Mouse (Mus musculus): ENCODE results near the gene Lcorl. TPM values are rescaled to one million over a fixed set of nuclear protein-coding genes. Genes with fewer than 3 reads are reported as not detected.
A peak's percentile ranks its signal among the peaks of the same experiment; 100 is the strongest.

The Lcorl gene
- total and polyA plus RNA-seq, 3 experiments = 4.2 to 5.8 (median 5.6) TPM

DNA sequence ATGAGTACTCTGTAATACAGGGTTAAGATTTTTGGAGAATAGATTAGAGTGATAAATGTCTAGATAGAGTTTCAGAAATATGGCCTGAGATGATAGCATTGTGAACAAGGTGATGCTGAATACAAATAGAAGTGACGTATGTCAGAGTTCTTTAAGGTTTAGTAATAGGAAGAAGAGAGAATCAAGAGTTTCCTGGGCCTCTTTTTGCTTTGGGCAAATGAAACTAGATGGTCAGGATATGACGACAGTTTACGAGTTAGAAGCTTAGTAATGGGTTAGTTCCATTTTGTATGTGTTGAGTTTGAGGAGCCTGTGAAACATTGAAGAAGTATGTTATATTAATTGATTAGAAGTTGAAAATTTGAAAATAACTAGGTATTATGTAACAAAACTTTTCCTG lies 171.2 kb downstream of the Lcorl start:
- Histone ChIP-seq H3K9me3 (replicated peaks; ENCODE audit: low read length) (no peaks in the 10 kb centered on the region), H3K36me3 (replicated peaks in 1 of 2; ENCODE audit: control insufficient read depth in 1 of 2, insufficient read depth in 1 of 2, low read length in 1 of 2) (peaks cover 21 to 48% of the 10 kb centered on the region in 2 experiments), H3K4me2 (ENCODE audit: insufficient read depth, low read depth, poor library complexity, severe bottlenecking) (peak overlapping the region; percentile 37; the same call in 1 of the 2 replicates), H3K4me1 (ENCODE audit: control insufficient read depth in 1 of 2, insufficient read depth in 2 of 2) (peaks cover 8 to 42% of the 10 kb centered on the region in 2 experiments), H3K79me2 (replicated peaks; ENCODE audit: control insufficient read depth, extremely low read depth, insufficient read depth, poor library complexity, severe bottlenecking) (peaks cover 12% of the 10 kb centered on the region), H3K27ac (ENCODE audit: insufficient read depth, low read depth) (no peak overlapping the region; the same call in 1 of the 2 replicates), H3K9ac (ENCODE audit: insufficient read depth, low read depth) (0 out of 2 replicates have a peak overlapping the region, but pooled peaks have one; percentile 3), H3K4me3 (replicated peaks in 1 of 3; ENCODE audit: low read depth in 2 of 3, low read length in 2 of 3, poor library complexity in 1 of 3) (no peak overlapping the region), H3K27me3 (replicated peaks) (no peaks in the 10 kb centered on the region)
- in situ Hi-C loops (cut with MboI; ENCODE audit: low pct_ligation_motif_present, low pct_unique_long_range_greater_than_20kb, low sequenced_read_pairs) = no loop called here
- TF ChIP-seq GABPA (IDR thresholded peaks at IDR 0.05; ENCODE audit: insufficient replicate concordance, low read depth, low read length) = no peak
- TF ChIP-seq HCFC1 (IDR thresholded peaks at IDR 0.05; ENCODE audit: low read depth, low read length) = no peak
- TF ChIP-seq ZKSCAN1 (IDR thresholded peaks at IDR 0.05; ENCODE audit: borderline replicate concordance, low read depth, low read length) = no peak
- TF ChIP-seq E2F4 (IDR thresholded peaks at IDR 0.05; ENCODE audit: insufficient replicate concordance, low read depth, low read length) = no peak
- no peak for TF ChIP-seq MXI1 (IDR thresholded peaks at IDR 0.05; ENCODE audit: low read depth, low read length)
- TF ChIP-seq KAT2A (IDR thresholded peaks at IDR 0.05; ENCODE audit: insufficient replicate concordance, low read length) = no peak
- TF ChIP-seq JUN (IDR thresholded peaks at IDR 0.05; ENCODE audit: insufficient read depth, low read depth, low read length) = peak; percentile 65
- TF ChIP-seq NELFE (IDR thresholded peaks at IDR 0.05; ENCODE audit: low read depth, low read length) = no peak
- no peak for TF ChIP-seq POLR2AphosphoS2 (IDR thresholded peaks at IDR 0.05; ENCODE audit: low read depth, low read length)
- no peak for TF ChIP-seq SIN3A (IDR thresholded peaks at IDR 0.05; ENCODE audit: low read length)
- TF ChIP-seq JUND (conservative IDR thresholded peaks at IDR 0.05; ENCODE audit: low read depth, low read length) = peak; percentile 9; the same call in 1 of the 2 replicates
- TF ChIP-seq NRF1 (IDR thresholded peaks at IDR 0.05; ENCODE audit: low read depth, low read length) = no peak
- no peak for TF ChIP-seq ZMIZ1 (IDR thresholded peaks at IDR 0.05; ENCODE audit: low read depth, low read length)
- no peak for TF ChIP-seq MAFK (IDR thresholded peaks at IDR 0.05; ENCODE audit: insufficient replicate concordance, low read length)
- no peak for TF ChIP-seq ELF1 (IDR thresholded peaks at IDR 0.05; ENCODE audit: low read depth, low read length)
- TF ChIP-seq BHLHE40 (IDR thresholded peaks at IDR 0.05; ENCODE audit: low read depth, low read length) = no peak
- peak; percentile 71 for TF ChIP-seq IRF4 (IDR thresholded peaks at IDR 0.05; ENCODE audit: low read depth, low read length)
- no peak for TF ChIP-seq CTCF (conservative IDR thresholded peaks at IDR 0.05 in 1 of 2, IDR thresholded peaks at IDR 0.05 in 1 of 2; ENCODE audit: low read depth in 2 of 2, low read length in 2 of 2)
- no peak for TF ChIP-seq CHD1 (IDR thresholded peaks at IDR 0.05; ENCODE audit: low read depth, low read length)
- no peak for TF ChIP-seq TBP (conservative IDR thresholded peaks at IDR 0.05; ENCODE audit: low read depth, low read length)
- no peak for TF ChIP-seq RCOR1 (conservative IDR thresholded peaks at IDR 0.05; ENCODE audit: low read depth, low read length)
- no peak for TF ChIP-seq MAZ (IDR thresholded peaks at IDR 0.05; ENCODE audit: low read depth, low read length)
- TF ChIP-seq ZNF384 (IDR thresholded peaks at IDR 0.05; ENCODE audit: low read depth, low read length) = no peak
- TF ChIP-seq ETS1 (conservative IDR thresholded peaks at IDR 0.05; ENCODE audit: low read depth, low read length) = peak; percentile 39; the same call in 1 of the 2 replicates
- no peak for TF ChIP-seq USF1 (IDR thresholded peaks at IDR 0.05; ENCODE audit: low read depth, low read length)
- no peak for TF ChIP-seq USF2 (conservative IDR thresholded peaks at IDR 0.05; ENCODE audit: low read depth, low read length)
- no peak for TF ChIP-seq ZC3H11A (IDR thresholded peaks at IDR 0.05; ENCODE audit: low read depth, low read length)
- no peak for TF ChIP-seq MYC (IDR thresholded peaks at IDR 0.05; ENCODE audit: low read depth, low read length)
- no peak for TF ChIP-seq POLR2A (IDR thresholded peaks at IDR 0.05; ENCODE audit: low read depth, low read length)
- no peak for TF ChIP-seq CHD2 (IDR thresholded peaks at IDR 0.05; ENCODE audit: low read length)
- no peak for TF ChIP-seq UBTF (IDR thresholded peaks at IDR 0.05; ENCODE audit: low read depth, low read length)
- TF ChIP-seq TCF12 (IDR thresholded peaks at IDR 0.05; ENCODE audit: low read depth, low read length) = no peak
- no peak for TF ChIP-seq SMC3 (IDR thresholded peaks at IDR 0.05; ENCODE audit: low read depth, low read length)
- TF ChIP-seq MAX (IDR thresholded peaks at IDR 0.05; ENCODE audit: low read length) = no peak
- TF ChIP-seq MEF2A (IDR thresholded peaks at IDR 0.05; ENCODE audit: borderline replicate concordance, low read depth, low read length) = peak; percentile 62; the same call in 1 of the 2 replicates
- no peak for TF ChIP-seq RAD21 (IDR thresholded peaks at IDR 0.05; ENCODE audit: low read depth, low read length)
- no peak for TF ChIP-seq PAX5 (IDR thresholded peaks at IDR 0.05; ENCODE audit: low read length)
- TF ChIP-seq EP300 (IDR thresholded peaks at IDR 0.05; ENCODE audit: low read length) = peak; percentile 64; the same call in 1 of the 2 replicates
- dilution Hi-C loops (cut with MboI; ENCODE audit: extremely low pct_ligation_motif_present, extremely low pct_unique_long_range_greater_than_20kb, low sequenced_read_pairs) = no loop called here
- DNase-seq (ENCODE audit: extremely low read depth) = no peak
